Mouse (Mus musculus): ENCODE data around the gene Mybpc2. TPM values are rescaled to one million over a fixed set of nuclear protein-coding genes. Genes with fewer than 3 reads are reported as not detected.

Gene Mybpc2
- polyA plus RNA-seq, 1 experiment from 2014 or later, result 0.19 TPM

DNA sequence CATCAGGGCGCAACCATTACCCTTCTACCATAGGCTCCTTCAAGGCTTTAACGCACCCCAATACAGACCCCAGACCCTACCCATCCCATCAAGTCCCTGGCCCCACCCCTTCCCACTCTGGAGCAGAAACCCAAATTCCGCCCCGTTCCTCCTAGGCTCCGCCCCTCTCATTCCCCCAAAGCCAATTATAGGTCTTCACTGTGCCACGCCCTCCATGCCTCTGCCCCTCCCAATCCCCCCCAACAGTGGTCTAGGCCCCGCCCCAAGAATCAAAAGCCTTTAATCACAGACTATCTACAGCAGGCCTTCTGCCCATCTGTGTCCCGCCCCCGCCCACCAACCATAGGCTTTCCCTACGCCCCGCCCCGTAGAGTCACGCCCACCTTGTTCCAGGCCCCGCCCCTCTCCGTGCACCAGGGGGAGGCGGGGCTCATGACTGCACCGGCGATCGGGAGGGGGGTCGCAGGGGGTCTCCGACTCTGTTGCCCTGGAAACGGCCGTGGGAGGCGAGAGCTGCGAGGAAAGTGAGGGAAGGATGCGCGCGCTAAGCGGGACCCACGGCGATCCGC, 28.8 kb upstream of the Mybpc2 start:
- 1% methylated on average over 32 of the region's 32 CpGs for WGBS
- H3K27me3 ChIP-seq (replicated peaks), result no peaks in the 10 kb centered on the region
- H3K36me3 ChIP-seq (replicated peaks), result peaks cover 11% of the 10 kb centered on the region; the same call in 1 of the 2 replicates
- peak overlapping the region; percentile 85 for H3K27ac ChIP-seq
- H3K4me3 ChIP-seq, result peak overlapping the region; percentile 84
- H3K9ac ChIP-seq, result peak overlapping the region; percentile 34; the same call in 1 of the 2 replicates
- ATAC-seq (replicated peaks), result peak; percentile 75
- H3K4me1 ChIP-seq, result peaks cover 14% of the 10 kb centered on the region
- peak overlapping the region; percentile 88 for H3K4me2 ChIP-seq
- H3K9me3 ChIP-seq, result no peaks in the 10 kb centered on the region

GRCm38 (mm10) chr7:44552141-44552908, 27.9 kb upstream of the Mybpc2 start:
- no peak; the same call in 1 of the 2 replicates for ATAC-seq (replicated peaks)
- Histone ChIP-seq H3K36me3 (replicated peaks) (peaks cover 11% of the 10 kb centered on the region; the same call in 1 of the 2 replicates), H3K27ac (no peak overlapping the region), H3K4me3 (peak overlapping the region; percentile 84), H3K4me1 (peaks cover 23% of the 10 kb centered on the region), H3K4me2 (peak overlapping the region; percentile 88), H3K9me3 (no peaks in the 10 kb centered on the region), H3K27me3 (replicated peaks) (no peaks in the 10 kb centered on the region), H3K9ac (0 out of 2 replicates have a peak overlapping the region, but pooled peaks have one; percentile 34)
- 84% methylated on average over 29 of the region's 31 CpGs for whole genome bisulfite sequencing

DNA sequence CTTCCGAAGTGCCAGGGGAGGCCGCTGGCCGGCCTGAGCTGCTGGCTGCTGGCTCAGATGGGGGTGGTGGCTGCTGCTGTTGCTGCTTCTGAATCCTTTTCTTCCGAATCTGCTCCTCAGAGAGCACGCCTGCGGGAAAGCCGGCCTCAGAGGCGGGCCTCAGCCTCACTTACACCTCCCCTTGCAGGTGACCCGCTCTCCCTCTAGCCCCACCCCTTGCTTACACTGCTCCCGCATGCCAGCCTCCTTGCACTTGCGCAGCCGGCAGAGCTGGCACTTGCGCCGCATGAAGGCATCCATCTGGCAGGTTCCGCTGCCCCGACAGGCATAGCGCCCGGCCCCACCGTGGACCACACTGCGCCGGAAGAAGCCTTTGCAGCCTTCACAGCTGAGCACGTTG, 27.3 kb upstream of the Mybpc2 start:
- Histone ChIP-seq H3K4me2 (no peak overlapping the region), H3K4me1 (peaks cover 25% of the 10 kb centered on the region), H3K27me3 (replicated peaks) (no peaks in the 10 kb centered on the region), H3K27ac (no peak overlapping the region), H3K4me3 (no peak overlapping the region), H3K36me3 (replicated peaks) (peaks cover 11% of the 10 kb centered on the region; the same call in 1 of the 2 replicates), H3K9ac (no peak overlapping the region), H3K9me3 (no peaks in the 10 kb centered on the region)
- WGBS, result 86% methylated on average over 22 of the region's 22 CpGs
- ATAC-seq (replicated peaks), result no peak

DNA sequence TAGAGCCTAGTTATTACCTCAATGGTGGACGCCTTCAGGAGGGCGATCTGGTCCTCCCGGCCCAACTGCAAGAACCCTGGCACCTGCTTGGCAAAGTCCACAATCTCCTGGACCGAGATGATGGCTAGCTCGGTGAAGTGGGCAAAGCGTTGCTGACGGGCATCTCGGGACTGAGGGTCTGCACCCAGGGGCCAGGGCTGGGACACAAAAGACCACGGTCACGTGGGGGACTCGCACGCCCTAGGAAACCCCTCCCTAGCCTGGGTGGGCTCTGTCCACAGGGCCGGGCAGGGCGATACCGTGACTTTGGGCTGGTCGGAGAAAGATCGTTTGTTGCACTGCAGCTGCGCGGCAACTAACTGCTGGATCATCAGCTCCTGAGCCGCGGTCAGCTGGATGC, 26.8 kb upstream of the Mybpc2 start:
- no peak overlapping the region for H3K9ac ChIP-seq
- H3K9me3 ChIP-seq, result no peaks in the 10 kb centered on the region
- no peak overlapping the region for H3K27ac ChIP-seq
- no peak overlapping the region for H3K4me2 ChIP-seq
- peaks cover 11% of the 10 kb centered on the region; the same call in 1 of the 2 replicates for H3K36me3 ChIP-seq (replicated peaks)
- ATAC-seq (replicated peaks), result no peak
- no peak overlapping the region for H3K4me3 ChIP-seq
- 95% methylated on average over 21 of the region's 21 CpGs for whole genome bisulfite sequencing
- no peaks in the 10 kb centered on the region for H3K27me3 ChIP-seq (replicated peaks)
- H3K4me1 ChIP-seq, result peaks cover 25% of the 10 kb centered on the region

- Histone ChIP-seq H3K4me2 (no peak overlapping the region), H3K27ac (no peak overlapping the region)
- 98% methylated on average over 12 of the region's 12 CpGs for WGBS
Measured at GRCm38 (mm10) chr7:44550409-44550678, 25.9 kb upstream of the Mybpc2 start.

GRCm38 (mm10) chr7:44549621-44550408, 25.4 kb upstream of the Mybpc2 start:
- 95% methylated on average over 23 of the region's 23 CpGs for WGBS
- ATAC-seq (replicated peaks), result no peak

More at GRCm38 (mm10) chr7:44550409-44550678, 25.9 kb upstream of the Mybpc2 start:
- Histone ChIP-seq H3K9ac (no peak overlapping the region), H3K9me3 (no peaks in the 10 kb centered on the region), H3K36me3 (replicated peaks) (peaks cover 11% of the 10 kb centered on the region; the same call in 1 of the 2 replicates), H3K27me3 (replicated peaks) (no peaks in the 10 kb centered on the region), H3K4me1 (peaks cover 25% of the 10 kb centered on the region), H3K4me3 (no peak overlapping the region)
- no peak for ATAC-seq (replicated peaks)

GRCm38 (mm10) chr7:44548497-44549087, 24.1 kb upstream of the Mybpc2 start, which contains the start of gene Pold1:
Gene Pold1, minus strand, starts transcription at chr7:44548849.
- H3K4me3 ChIP-seq, result peak within 1 kb of the TSS; percentile 51
- ATAC-seq (replicated peaks), result peak; percentile 90
- H3K27ac ChIP-seq, result peak within 1 kb of the TSS; percentile 72
- H3K36me3 ChIP-seq (replicated peaks), result peaks cover 11% of the 10 kb centered on the region; the same call in 1 of the 2 replicates
- H3K27me3 ChIP-seq (replicated peaks), result no peaks in the 10 kb centered on the region
- peak within 1 kb of the TSS; percentile 95 for H3K4me2 ChIP-seq
- under 1% methylated on average over 43 of the region's 43 CpGs for WGBS
- H3K9me3 ChIP-seq, result no peaks in the 10 kb centered on the region
- peaks cover 21% of the 10 kb centered on the region for H3K4me1 ChIP-seq
- H3K9ac ChIP-seq, result peak within 1 kb of the TSS; percentile 36

More at GRCm38 (mm10) chr7:44549621-44550408, 25.4 kb upstream of the Mybpc2 start:
- Histone ChIP-seq H3K9me3 (no peaks in the 10 kb centered on the region), H3K4me2 (no peak overlapping the region), H3K27me3 (replicated peaks) (no peaks in the 10 kb centered on the region), H3K4me3 (no peak overlapping the region), H3K36me3 (replicated peaks) (peaks cover 11% of the 10 kb centered on the region; the same call in 1 of the 2 replicates), H3K4me1 (peaks cover 25% of the 10 kb centered on the region), H3K9ac (no peak overlapping the region), H3K27ac (no peak overlapping the region)

- Histone ChIP-seq H3K27ac (no peak overlapping the region), H3K9ac (peak overlapping the region; percentile 12; the same call in 1 of the 2 replicates), H3K9me3 (no peaks in the 10 kb centered on the region), H3K36me3 (replicated peaks) (peaks cover 11% of the 10 kb centered on the region; the same call in 1 of the 2 replicates), H3K4me2 (peak overlapping the region; percentile 95), H3K4me1 (peaks cover 14% of the 10 kb centered on the region), H3K4me3 (peak overlapping the region; percentile 51), H3K27me3 (replicated peaks) (no peaks in the 10 kb centered on the region)
- no peak for ATAC-seq (replicated peaks)
- WGBS, result 17% methylated on average over 5 of the region's 5 CpGs
Measured at GRCm38 (mm10) chr7:44547725-44548124, 23.3 kb upstream of the Mybpc2 start.

- 94% methylated on average over 13 of the region's 13 CpGs for WGBS
- Histone ChIP-seq H3K27ac (no peak overlapping the region), H3K4me2 (no peak overlapping the region), H3K9me3 (no peaks in the 10 kb centered on the region), H3K4me3 (no peak overlapping the region), H3K9ac (peak overlapping the region; percentile 12; the same call in 1 of the 2 replicates), H3K4me1 (peaks cover 13% of the 10 kb centered on the region), H3K27me3 (replicated peaks) (no peaks in the 10 kb centered on the region), H3K36me3 (replicated peaks) (peaks cover 11% of the 10 kb centered on the region; the same call in 1 of the 2 replicates)
- ATAC-seq (replicated peaks), result no peak
Measured at GRCm38 (mm10) chr7:44547041-44547440, 22.6 kb upstream of the Mybpc2 start.

GRCm38 (mm10) chr7:44546274-44546673, 21.8 kb upstream of the Mybpc2 start:
- ATAC-seq (replicated peaks), result no peak
- 97% methylated on average over 3 of the region's 3 CpGs for WGBS
- no peak overlapping the region for H3K4me3 ChIP-seq
- H3K4me1 ChIP-seq, result peaks cover 13% of the 10 kb centered on the region
- peaks cover 11% of the 10 kb centered on the region; the same call in 1 of the 2 replicates for H3K36me3 ChIP-seq (replicated peaks)
- H3K27me3 ChIP-seq (replicated peaks), result no peaks in the 10 kb centered on the region
- no peaks in the 10 kb centered on the region for H3K9me3 ChIP-seq
- no peak overlapping the region for H3K27ac ChIP-seq
- H3K4me2 ChIP-seq, result no peak overlapping the region
- no peak overlapping the region for H3K9ac ChIP-seq

DNA sequence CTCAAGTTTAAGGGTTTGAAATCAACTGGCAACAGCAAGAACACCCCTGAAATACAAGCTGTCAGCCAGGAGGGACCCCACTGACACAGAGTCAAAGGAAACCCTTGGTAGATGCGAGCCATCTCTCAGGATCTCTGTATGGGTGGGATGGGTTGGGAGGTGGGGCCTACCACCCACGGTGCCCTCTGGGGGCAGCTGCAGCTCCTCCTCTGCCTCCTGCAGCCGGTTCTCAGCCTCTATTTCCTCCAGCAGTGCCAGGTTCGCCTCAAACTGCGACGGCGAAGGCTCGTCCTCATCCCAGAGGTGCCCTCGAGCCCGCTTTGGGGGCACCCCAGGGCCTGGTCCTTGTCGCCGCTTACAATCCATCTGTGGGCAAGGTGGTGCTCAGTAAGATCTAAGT, 18.6 kb upstream of the Mybpc2 start:
- no peak for ATAC-seq (replicated peaks)
- H3K9me3 ChIP-seq, result no peaks in the 10 kb centered on the region
- 82% methylated on average over 12 of the region's 12 CpGs for WGBS
- H3K27ac ChIP-seq, result no peak overlapping the region
- no peak overlapping the region for H3K4me3 ChIP-seq
- no peak overlapping the region for H3K9ac ChIP-seq
- H3K27me3 ChIP-seq (replicated peaks), result no peaks in the 10 kb centered on the region
- peaks cover 9% of the 10 kb centered on the region for H3K4me1 ChIP-seq
- no peak overlapping the region for H3K4me2 ChIP-seq
- H3K36me3 ChIP-seq (replicated peaks), result no peaks in the 10 kb centered on the region
